Mouse (Mus musculus) embryonic facial prominence, embryonic 14.5 days (tissue): ENCODE results near the gene Haus5. TPM values are rescaled to one million over a fixed set of nuclear protein-coding genes. Genes with fewer than 3 reads are reported as not detected.

Experiments used
- ATAC-seq: fragments of 200-750 bp; cut with Nextera tagmentation; 2 replicates; pipeline ENCODE4 v1.8.0; 2017; ENCODE audit warnings: low read depth, moderate number of reproducible peaks, moderate TSS enrichment
- DNase-seq: peaks from one replicate; pipeline ENCODE4 v3.0.0-alpha.2; 2015; ENCODE audit warnings: low spot score
- H3K27ac ChIP-seq: fragments of 300-500 bp; sonication (generic); replicated peaks from 2 replicates; pipeline ENCODE4 v1.5.1; 2014; ENCODE audit warnings: low read depth, mild to moderate bottlenecking, low read length, moderate library complexity
- H3K27me3 ChIP-seq: fragments of 300-500 bp; sonication (generic); replicated peaks from 2 replicates; pipeline ENCODE4 v1.6.1; 2014; ENCODE audit warnings: low read length; ENCODE audit not compliant: control insufficient read depth, insufficient read depth
- H3K36me3 ChIP-seq: fragments of 300-500 bp; sonication (generic); 2 replicates; pipeline ENCODE4 v1.6.1; 2014; ENCODE audit warnings: low read length, mixed read lengths; ENCODE audit not compliant: control insufficient read depth, insufficient read depth
- H3K4me1 ChIP-seq: fragments of 300-500 bp; sonication (generic); 2 replicates; pipeline ENCODE4 v1.6.1; 2014; ENCODE audit warnings: antibody characterized with exemption, low read length; ENCODE audit not compliant: control insufficient read depth, insufficient read depth
- H3K4me2 ChIP-seq: fragments of 300-500 bp; sonication (generic); 2 replicates; pipeline ENCODE4 v1.6.1; 2014; ENCODE audit warnings: low read depth, mild to moderate bottlenecking, low read length, moderate library complexity, mixed read lengths
- H3K4me3 ChIP-seq: fragments of 300-500 bp; sonication (generic); 2 replicates; pipeline ENCODE4 v1.5.1; 2014; ENCODE audit warnings: low read depth, mild to moderate bottlenecking, low read length
- H3K9ac ChIP-seq: fragments of 300-500 bp; sonication (generic); 2 replicates; pipeline ENCODE4 v1.6.1; 2014; ENCODE audit warnings: low read depth, mild to moderate bottlenecking, low read length, moderate library complexity, mixed read lengths
- H3K9me3 ChIP-seq: fragments of 300-500 bp; sonication (generic); 2 replicates; pipeline ENCODE4 v1.6.1; 2016; ENCODE audit warnings: low read length; ENCODE audit not compliant: control insufficient read depth
- WGBS: fragments of 180-500 bp; shearing (Covaris S2); extraction: QIAGEN DNeasy Blood & Tissue Kit; methylation state at CpG from one replicate; pipeline ENCODE4 v1.1.7; 2014; 5-methylcytosine and 5-hydroxymethylcytosine counted together
- polyA plus RNA-seq: library from polyadenylated mRNA; unstranded; fragments of >200 nt; fragmentation: Nextera tagmentation; extraction: Ambion mirVana; gene quantifications from 2 replicates; pipeline ENCODE4 v1.2.1, GENCODE M21; 2014

Haus5 gene
- polyA plus RNA-seq, 1 experiment from 2014 or later, result 30.7 TPM

GRCm38 (mm10) chr7:30681897-30682296 is 17.1 kb upstream of the Haus5 start:
- H3K36me3 ChIP-seq, result no peaks in the 10 kb centered on the region
- no peak overlapping the region for H3K9ac ChIP-seq
- peaks cover 5% of the 10 kb centered on the region; the same call in 1 of the 2 replicates for H3K27me3 ChIP-seq
- ATAC-seq, result no peak
- H3K4me3 ChIP-seq, result no peak overlapping the region
- H3K9me3 ChIP-seq, result no peaks in the 10 kb centered on the region
- H3K27ac ChIP-seq, result no peak overlapping the region
- no peaks in the 10 kb centered on the region for H3K4me1 ChIP-seq
- no peak overlapping the region for H3K4me2 ChIP-seq
- no peak for DNase-seq
- WGBS, result 48% methylated on average over 5 of the region's 5 CpGs

GRCm38 (mm10) chr7:30678263-30678975 is 13.6 kb upstream of the Haus5 start:
- no peak overlapping the region for H3K9ac ChIP-seq
- DNase-seq (no peak), ATAC-seq (no peak)
- H3K4me3 ChIP-seq, result no peak overlapping the region
- WGBS, result 64% methylated on average over 5 of the region's 5 CpGs
- H3K4me1 ChIP-seq, result no peaks in the 10 kb centered on the region
- H3K36me3 ChIP-seq, result no peaks in the 10 kb centered on the region
- H3K4me2 ChIP-seq, result no peak overlapping the region
- no peaks in the 10 kb centered on the region for H3K9me3 ChIP-seq
- no peak overlapping the region for H3K27ac ChIP-seq
- H3K27me3 ChIP-seq, result no peaks in the 10 kb centered on the region

- Histone ChIP-seq H3K4me2 (no peak within 1 kb of the TSS), H3K9me3 (no peaks in the 10 kb centered on the region), H3K36me3 (no peaks in the 10 kb centered on the region), H3K27ac (no peak within 1 kb of the TSS), H3K4me1 (no peaks in the 10 kb centered on the region), H3K4me3 (no peak within 1 kb of the TSS), H3K9ac (no peak within 1 kb of the TSS), H3K27me3 (no peaks in the 10 kb centered on the region)
- no peak for ATAC-seq
- 78% methylated on average over 9 of the region's 9 CpGs for WGBS
- no peak for DNase-seq
These were observed 6.7 kb upstream of the Haus5 start, which contains the start of gene Pmis2 for GRCm38 (mm10) chr7:30671480-30671879. Gene Pmis2, minus strand, starts transcription at chr7:30671605.

GRCm38 (mm10) chr7:30669229-30669628 is 4.4 kb upstream of the Haus5 start:
- H3K9ac ChIP-seq, result no peak overlapping the region
- no peaks in the 10 kb centered on the region for H3K27me3 ChIP-seq
- ATAC-seq, result no peak
- H3K4me3 ChIP-seq, result no peak overlapping the region
- 51% methylated on average over 3 of the region's 3 CpGs for WGBS
- H3K27ac ChIP-seq, result no peak overlapping the region
- no peak overlapping the region for H3K4me2 ChIP-seq
- peaks cover 6% of the 10 kb centered on the region; the same call in 1 of the 2 replicates for H3K4me1 ChIP-seq
- DNase-seq, result peak; percentile 11
- no peaks in the 10 kb centered on the region for H3K36me3 ChIP-seq
- no peaks in the 10 kb centered on the region for H3K9me3 ChIP-seq

GRCm38 (mm10) chr7:30665321-30665720 is 527 bp upstream of the Haus5 start:
- H3K4me1 ChIP-seq, result peaks cover 6% of the 10 kb centered on the region; the same call in 1 of the 2 replicates
- 6% methylated on average over 11 of the region's 11 CpGs for WGBS
- ATAC-seq (peak; percentile 38), DNase-seq (peak; percentile 14)
- peak overlapping the region; percentile 81 for H3K9ac ChIP-seq
- H3K36me3 ChIP-seq, result peaks cover 13% of the 10 kb centered on the region
- no peaks in the 10 kb centered on the region for H3K9me3 ChIP-seq
- no peaks in the 10 kb centered on the region for H3K27me3 ChIP-seq
- no peak overlapping the region; the same call in 1 of the 2 replicates for H3K27ac ChIP-seq
- peak overlapping the region; percentile 71 for H3K4me3 ChIP-seq
- peak overlapping the region; percentile 66 for H3K4me2 ChIP-seq

GRCm38 (mm10) chr7:30649591-30650540 is 14.9 kb downstream of the Haus5 start, which contains the start of gene Rbm42:
Gene Rbm42, minus strand, starts transcription at chr7:30650317.
- 2% methylated on average over 58 of the region's 59 CpGs for WGBS

GRCm38 (mm10) chr7:30639083-30639482 is 25.7 kb downstream of the Haus5 start:
- 16% methylated on average over 4 of the region's 4 CpGs for whole genome bisulfite sequencing
- DNase-seq, result no peak
- Histone ChIP-seq H3K4me2 (no peak overlapping the region), H3K9me3 (no peaks in the 10 kb centered on the region), H3K27ac (no peak overlapping the region), H3K4me1 (no peaks in the 10 kb centered on the region; the same call in 1 of the 2 replicates), H3K27me3 (peaks cover 28% of the 10 kb centered on the region), H3K36me3 (peaks cover 43% of the 10 kb centered on the region), H3K9ac (0 out of 2 replicates have a peak overlapping the region, but pooled peaks have one; percentile 19), H3K4me3 (no peak overlapping the region)
- no peak for ATAC-seq

More at GRCm38 (mm10) chr7:30649591-30650540, 14.9 kb downstream of the Haus5 start, which contains the start of gene Rbm42:
- peak within 1 kb of the TSS; percentile 84 for H3K4me2 ChIP-seq
- DNase-seq (peak; percentile 100), ATAC-seq (peak; percentile 99)
- peak within 1 kb of the TSS; percentile 63; the same call in 1 of the 2 replicates for H3K27ac ChIP-seq
- peak within 1 kb of the TSS; percentile 95 for H3K9ac ChIP-seq
- peaks cover 3% of the 10 kb centered on the region; the same call in 1 of the 2 replicates for H3K4me1 ChIP-seq
- peak within 1 kb of the TSS; percentile 81 for H3K4me3 ChIP-seq
- no peaks in the 10 kb centered on the region for H3K9me3 ChIP-seq
- peaks cover 55% of the 10 kb centered on the region for H3K36me3 ChIP-seq
- H3K27me3 ChIP-seq, result no peaks in the 10 kb centered on the region

GRCm38 (mm10) chr7:30636395-30636794 is 28.4 kb downstream of the Haus5 start:
- Histone ChIP-seq H3K27me3 (peaks cover 54% of the 10 kb centered on the region), H3K36me3 (peaks cover 16% of the 10 kb centered on the region), H3K9ac (no peak overlapping the region), H3K4me2 (no peak overlapping the region), H3K27ac (no peak overlapping the region), H3K4me1 (no peaks in the 10 kb centered on the region; the same call in 1 of the 2 replicates), H3K4me3 (no peak overlapping the region), H3K9me3 (no peaks in the 10 kb centered on the region)
- DNase-seq, result no peak
- whole genome bisulfite sequencing, result 29% methylated on average over 11 of the region's 11 CpGs
- no peak for ATAC-seq
